Mouse (Mus musculus): ENCODE measurements at regions not wholly inside any gene's neighbourhood (a gene's known extent, or its start where the extent isn't known, plus 50 kb on each side); places are given as distances from the start of the nearest gene placed in this dataset.

DNA sequence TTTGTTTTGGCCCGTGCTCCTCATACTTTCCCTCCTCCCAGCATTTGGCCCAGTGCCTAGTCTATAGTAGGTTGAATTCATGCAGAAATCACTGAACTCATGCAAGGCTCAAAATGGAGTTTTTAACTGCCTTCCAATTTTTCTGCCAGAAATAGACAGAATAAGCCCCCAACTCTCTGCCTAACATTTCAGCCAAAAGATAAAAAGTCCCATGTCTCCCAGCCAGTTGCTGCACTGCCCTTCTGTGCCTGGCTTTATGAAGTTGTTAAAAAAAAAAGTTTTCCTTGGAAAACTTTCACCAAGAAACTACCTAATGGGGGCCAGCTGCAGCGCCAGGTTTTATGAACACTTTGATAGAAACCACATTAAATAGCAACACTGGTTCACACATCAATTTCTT, 222.0 kb downstream of the Zic3 start:
- no peak for DNase-seq

GRCm38 (mm10) chrX:58256043-58256442, 233.5 kb downstream of the Zic3 start:
- DNase-seq = no peak

- DNase-seq = no peak
Observed at GRCm38 (mm10) chrX:58282903-58283302, 260.4 kb downstream of the Zic3 start.

DNA sequence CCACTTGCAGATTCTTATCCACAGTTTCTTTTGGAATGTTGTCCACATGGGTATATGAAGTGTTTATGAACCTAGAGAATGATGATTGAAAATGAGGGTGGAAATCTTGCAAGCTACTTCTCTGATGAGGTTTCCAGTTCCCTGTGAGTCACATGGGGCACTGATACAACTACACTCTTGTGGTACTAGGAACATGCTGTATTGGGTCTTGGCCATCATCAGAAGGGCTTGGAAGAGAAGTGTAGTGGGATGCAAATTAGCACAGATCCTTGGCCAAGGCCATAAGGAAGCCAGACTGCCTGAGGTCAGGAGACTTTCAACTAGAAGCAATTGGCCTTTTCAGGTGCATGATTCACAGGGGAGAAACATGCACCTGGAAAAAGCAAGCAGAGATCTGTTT, 300.3 kb downstream of the Zic3 start:
- no peak for DNase-seq

GRCm38 (mm10) chrX:58351606-58352005, 329.1 kb downstream of the Zic3 start:
- DNase-seq = no peak

DNA sequence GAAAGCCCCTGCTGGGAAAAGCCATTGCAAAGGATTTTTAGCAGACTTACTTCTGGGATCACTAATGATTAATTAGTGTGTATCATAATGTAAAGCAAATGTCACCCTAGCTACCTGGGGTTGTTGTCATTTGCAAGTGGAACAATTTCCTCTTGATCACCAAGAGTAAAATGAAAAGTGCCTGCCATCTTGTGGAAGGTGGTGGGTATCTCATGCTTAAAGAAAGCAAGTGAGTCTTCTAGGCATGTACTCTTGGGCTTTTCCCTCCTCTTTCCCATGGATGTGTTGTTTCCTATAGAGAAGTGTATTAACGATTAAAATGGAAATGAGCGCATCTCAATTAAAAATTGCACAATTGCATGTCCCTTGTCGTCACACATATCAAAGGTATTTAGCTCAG, 355.4 kb downstream of the Zic3 start:
- DNase-seq = peak; percentile 2

Data from right cerebral cortex, adult 18-20 months (tissue).